Mouse (Mus musculus) heart, postnatal 36 days (tissue): ENCODE data around the gene Lrrc4c. TPM values are rescaled to one million over a fixed set of nuclear protein-coding genes. Genes with fewer than 3 reads are reported as not detected.

Source experiments
- DNase-seq, 2 experiments: peaks; one replicate each; pipeline ENCODE4 v3.0.0; 2021 to 2022
- intact Hi-C: fragments of 180-260 bp; cut with DNase I; formaldehyde crosslinking; loops from one replicate; pipeline ENCODE4 v1.15.1; 2025
- total RNA-seq, 2 experiments: library from RNA; stranded (reverse); gene quantifications; 2 replicates each; pipeline ENCODE4 v1.2.3; 2021

Gene Lrrc4c
- total RNA-seq: under 1 TPM; 0.30 to 0.31 TPM

DNA sequence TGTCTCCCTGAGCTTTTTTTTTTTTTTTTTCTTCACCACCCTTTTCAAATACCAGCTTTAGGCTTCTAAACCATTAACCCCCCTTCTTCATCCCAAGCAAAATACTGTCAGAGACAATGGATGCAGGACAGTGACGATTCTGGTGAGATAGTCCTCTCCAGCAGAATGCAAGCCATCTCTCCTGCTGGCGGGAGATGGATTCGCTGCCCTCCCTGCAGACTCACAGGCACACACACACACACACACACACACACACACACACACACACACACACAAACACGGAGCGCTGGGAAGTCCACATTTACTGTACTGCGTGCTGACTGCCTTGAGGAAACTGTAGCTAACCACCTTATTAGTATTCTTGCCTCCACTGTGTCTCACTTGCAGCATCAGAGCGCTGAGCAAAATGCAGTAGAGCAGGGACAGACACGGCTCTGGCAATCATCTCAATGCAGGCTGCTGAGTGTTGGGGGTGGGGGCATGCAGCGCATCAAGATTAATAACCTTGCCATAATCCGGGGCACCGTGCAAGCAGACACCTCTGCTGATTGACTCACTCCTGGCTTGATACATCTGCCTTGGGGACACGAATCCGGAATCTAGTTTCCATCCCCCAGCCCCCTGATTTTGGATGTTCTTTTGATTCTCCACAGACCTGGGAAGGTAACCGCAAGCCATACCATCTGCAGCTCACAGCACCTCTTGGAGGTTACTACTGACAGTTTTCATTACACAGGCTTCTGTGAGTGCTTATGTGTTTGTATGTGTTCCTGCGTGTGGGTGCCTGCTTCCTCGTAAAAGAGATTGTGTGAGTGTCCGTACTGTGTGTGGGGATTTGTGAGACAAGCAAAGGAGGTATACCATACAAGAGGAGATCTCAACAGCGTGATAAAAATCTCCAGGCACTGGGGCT lies at the start of gene Lrrc4c:
Gene Lrrc4c, plus strand, starts transcription at position 783 of the 913 bp plus-strand sequence.
- intact Hi-C loops: no loop called here
- DNase-seq: no peak

GRCm38 (mm10) chr2:96275061-96275460 lies 42.9 kb upstream of the Lrrc4c start:
- intact Hi-C loops: no loop called here
- DNase-seq: no peak

- intact Hi-C loops: no loop called here
- no peak for DNase-seq
Observed at GRCm38 (mm10) chr2:96282926-96283325, 35.0 kb upstream of the Lrrc4c start.

DNA sequence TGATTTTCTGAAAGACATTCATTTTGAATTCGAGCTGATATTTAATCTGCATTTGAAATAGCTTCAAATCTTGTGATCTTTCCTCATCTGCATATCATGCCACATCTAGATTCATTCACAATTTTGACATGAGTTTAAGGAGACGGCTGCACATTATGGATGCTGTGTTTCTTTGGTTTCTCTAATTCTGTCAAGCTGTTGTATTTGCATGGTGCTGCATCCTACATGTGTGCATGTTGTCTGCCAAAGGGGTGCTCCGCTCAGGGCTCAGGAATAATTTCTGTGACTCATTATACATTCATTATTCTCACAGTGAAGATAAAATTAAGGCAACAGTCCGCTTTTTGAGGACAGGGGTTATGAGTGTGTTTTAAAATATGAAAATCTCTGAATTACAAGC lies 30.5 kb upstream of the Lrrc4c start:
- no peak for DNase-seq
- intact Hi-C loops: no loop called here

DNA sequence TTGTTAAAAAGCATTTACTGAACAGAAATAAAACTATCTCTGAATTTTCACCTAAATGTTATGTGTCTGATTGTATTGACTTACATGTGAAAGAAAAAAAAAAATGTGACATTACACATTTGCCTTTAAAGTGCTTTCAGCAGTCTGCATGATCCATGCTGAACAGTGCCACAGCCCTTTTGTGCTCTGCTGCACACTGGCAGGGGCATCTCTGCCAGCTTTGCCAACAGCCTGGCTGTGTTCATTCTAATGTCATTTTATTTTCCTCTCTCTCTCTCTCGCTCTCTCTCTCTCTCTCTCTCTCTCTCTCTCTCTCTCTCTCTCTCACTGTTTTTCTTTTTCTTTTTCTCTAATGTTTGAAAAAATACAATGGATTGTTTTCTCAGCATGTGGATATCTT lies 27.4 kb upstream of the Lrrc4c start:
- intact Hi-C loops: no loop called here
- no peak for DNase-seq

- intact Hi-C loops: no loop called here
- DNase-seq: no peak
Observed at GRCm38 (mm10) chr2:96315034-96315433, 2.9 kb upstream of the Lrrc4c start.

GRCm38 (mm10) chr2:96316531-96316930 lies 1.4 kb upstream of the Lrrc4c start:
- intact Hi-C loops: no loop called here
- DNase-seq: no peak

DNA sequence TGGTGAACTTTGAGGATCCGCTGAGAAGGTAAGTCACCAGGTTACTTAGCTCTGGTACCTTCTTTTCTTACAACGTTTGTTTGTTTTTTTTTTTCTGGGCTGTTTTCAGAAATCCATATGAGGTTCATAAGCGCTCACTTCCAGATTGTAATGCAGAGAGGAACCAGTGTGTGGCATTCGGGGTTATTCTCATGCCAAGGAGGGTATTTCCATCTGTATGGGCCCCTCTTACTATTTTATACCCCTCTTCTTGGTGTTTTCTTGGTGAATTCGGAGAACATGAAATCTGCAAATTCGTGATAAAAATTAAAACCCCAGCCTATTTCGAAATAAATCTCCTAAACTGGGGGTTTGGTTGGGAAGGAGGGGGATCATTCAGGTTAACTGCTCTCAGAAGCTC lies 587 bp downstream of the Lrrc4c start:
- DNase-seq: no peak
- intact Hi-C loops: no loop called here

DNA sequence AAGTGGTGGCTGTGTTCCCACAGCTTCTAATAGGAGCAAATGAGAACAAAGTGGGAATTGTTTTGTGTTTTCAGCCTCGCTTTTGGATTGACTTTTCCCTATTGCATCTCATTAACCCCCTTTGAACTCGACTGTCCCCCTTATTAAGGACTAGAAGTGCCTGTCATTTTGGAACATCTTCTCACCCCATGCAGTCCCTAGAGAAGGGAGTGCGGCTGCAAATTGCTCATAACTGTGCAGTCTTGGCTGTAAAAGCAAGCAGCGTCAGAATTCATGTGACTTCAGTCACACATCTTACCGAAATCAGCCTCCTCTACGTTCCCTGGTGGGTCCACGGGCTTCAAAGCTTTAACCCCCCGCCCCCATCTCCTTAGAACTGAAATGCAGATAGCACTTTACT lies 1.2 kb downstream of the Lrrc4c start:
- no peak for DNase-seq
- intact Hi-C loops: no loop called here

GRCm38 (mm10) chr2:96319649-96320048 lies 1.7 kb downstream of the Lrrc4c start:
- no peak for DNase-seq
- intact Hi-C loops: no loop called here

- DNase-seq: no peak
- intact Hi-C loops: no loop called here
Observed at GRCm38 (mm10) chr2:96334652-96335051, 16.7 kb downstream of the Lrrc4c start.

GRCm38 (mm10) chr2:96337354-96337753 lies 19.4 kb downstream of the Lrrc4c start:
- intact Hi-C loops: no loop called here
- DNase-seq: no peak

- intact Hi-C loops: no loop called here
- no peak for DNase-seq
Observed at GRCm38 (mm10) chr2:96401186-96401811, 83.3 kb downstream of the Lrrc4c start.

DNA sequence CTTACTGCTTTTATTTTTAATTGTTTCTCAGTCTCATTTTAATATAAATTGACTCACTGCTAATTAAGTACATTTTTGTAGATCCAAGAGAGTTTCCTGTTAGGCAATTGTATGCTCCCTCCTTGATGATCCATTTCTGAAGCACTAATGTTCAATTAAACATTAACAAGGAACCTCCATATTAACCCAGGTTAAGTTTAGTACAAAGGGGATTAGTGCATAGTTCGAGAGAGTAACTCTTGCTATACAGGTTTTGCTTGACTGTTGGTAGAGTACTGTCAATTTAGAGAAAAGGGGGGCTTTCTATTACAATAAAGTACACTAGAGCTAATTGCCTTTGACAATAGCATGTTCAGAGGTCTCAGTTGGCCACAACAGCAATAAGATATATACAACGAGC lies 84.5 kb downstream of the Lrrc4c start:
- no peak for DNase-seq
- intact Hi-C loops: no loop called here

DNA sequence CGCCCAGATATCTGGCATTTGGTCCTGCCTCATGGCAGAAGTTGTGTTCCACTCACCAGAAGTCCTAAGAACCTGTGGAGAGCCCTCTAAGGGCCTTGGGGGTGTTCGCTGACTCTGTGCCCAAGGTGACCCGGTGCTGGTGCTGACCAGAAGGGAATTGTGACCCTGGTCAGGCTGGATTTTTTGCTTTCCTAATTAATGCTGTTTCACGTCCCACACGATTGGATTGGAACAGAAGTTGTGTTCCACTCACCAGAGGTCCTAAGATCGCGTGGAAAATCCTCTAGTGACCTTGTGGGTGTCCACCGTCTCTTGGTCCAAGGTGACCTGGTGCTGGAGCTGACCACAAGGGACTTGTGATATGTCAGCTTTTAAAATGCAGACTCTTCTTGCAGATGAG lies 88.9 kb downstream of the Lrrc4c start:
- intact Hi-C loops: no loop called here
- DNase-seq: no peak

DNA sequence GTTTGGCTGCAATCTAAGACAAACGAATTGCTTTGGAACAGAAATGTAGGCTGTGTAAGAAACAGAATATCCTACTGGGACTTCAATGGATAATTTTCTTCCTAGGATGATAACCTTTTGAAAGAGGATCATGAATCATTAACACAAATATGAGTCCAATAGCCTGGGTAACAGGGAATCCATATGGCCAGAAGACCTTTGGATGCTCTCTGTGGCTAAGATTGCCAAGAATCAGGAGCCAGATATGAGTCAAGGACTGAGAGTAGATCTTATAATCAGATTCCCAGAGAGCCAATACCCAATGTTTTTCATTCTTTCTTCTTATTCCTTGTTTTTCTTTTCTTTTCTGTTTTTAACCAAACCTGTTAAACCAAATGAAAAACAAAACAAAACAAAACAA lies 93.2 kb downstream of the Lrrc4c start:
- no peak for DNase-seq
- intact Hi-C loops: no loop called here

- intact Hi-C loops: no loop called here
- DNase-seq: no peak
Observed at GRCm38 (mm10) chr2:96461566-96461965, 143.6 kb downstream of the Lrrc4c start.

- DNase-seq: no peak
- intact Hi-C loops: no loop called here
Observed at GRCm38 (mm10) chr2:96475674-96476073, 157.7 kb downstream of the Lrrc4c start.

DNA sequence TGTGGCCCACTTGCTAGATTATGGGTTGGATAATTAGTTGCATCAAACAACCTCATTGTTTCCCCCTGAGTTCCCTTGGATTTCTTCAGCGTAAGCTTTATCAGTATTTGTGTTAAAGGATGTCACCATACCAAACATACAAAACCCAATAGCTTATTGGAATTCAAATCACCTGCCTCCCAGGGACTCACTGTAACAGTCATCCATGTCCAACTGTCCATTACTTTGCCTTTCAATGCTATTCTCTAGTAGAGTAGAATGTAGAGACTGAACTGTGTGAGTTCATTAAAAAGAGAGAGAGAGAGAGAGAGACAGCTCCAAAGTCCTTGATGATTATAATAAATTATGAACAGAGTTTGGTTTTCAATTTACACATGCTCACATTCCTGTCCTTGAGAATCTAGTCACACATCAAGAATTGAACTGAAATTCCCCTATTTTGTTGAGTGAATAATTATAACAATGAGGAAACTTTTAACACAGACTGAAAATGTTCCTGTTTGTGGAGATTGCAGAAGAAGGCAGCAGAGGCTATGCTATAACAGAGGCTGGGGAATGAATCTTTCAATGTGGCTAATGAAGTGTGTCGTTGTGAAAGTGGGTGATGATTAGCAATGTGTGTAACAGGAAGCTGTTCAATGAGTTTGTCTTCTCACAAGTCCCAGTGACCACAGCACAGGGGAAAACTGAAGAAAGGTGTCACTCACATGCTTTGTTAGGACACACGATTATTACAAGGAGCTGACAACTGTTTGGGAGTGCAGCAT lies 181.3 kb downstream of the Lrrc4c start:
- no peak for DNase-seq
- intact Hi-C loops: no loop called here

GRCm38 (mm10) chr2:96504140-96504539 lies 186.2 kb downstream of the Lrrc4c start:
- DNase-seq: no peak
- intact Hi-C loops: no loop called here

DNA sequence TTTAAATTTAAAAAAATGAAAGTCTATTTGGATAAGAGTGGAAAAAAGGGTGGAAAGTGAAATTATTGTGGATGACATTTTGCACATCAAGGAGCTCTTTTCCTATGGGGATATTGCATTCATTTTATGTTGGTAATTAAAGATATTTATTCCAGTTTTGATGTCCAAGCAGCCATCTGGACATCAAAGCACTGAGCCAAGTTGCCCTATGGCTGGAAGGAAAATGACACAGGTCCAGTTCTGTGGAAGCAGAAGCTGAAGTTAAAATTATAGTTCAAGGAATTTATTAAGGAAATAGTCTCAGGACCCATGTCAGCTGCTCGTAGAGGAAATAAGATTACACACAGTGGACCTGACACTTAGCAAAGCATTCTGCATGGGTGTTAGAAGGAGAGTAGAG lies 187.7 kb downstream of the Lrrc4c start:
- DNase-seq: no peak
- intact Hi-C loops: no loop called here
